In the genomic region with DNA sequence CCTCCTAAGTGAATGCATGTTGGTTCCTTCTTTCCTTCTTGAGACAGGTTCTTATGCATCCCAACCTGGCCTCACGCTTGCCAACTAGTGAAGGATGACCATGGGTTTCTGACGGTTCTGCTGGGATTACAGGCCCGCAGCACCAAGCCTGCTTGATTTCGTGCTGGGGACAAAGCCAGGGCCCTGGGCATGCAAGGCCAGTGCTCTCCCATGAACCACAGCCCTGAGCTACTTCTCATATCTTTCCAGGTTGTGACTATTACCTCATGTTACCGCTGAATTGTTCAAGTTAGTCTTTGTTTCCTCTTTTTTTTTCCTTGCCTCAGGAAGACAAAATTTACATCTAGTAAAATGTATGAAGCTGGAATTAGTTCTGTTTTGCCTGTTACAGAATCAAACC, we compare ENCODE assay signal across 1 mouse cellular context.
TF ChIP-seq lines count a peak whose summit lies in the region.

No protein-coding gene starts in this region.

TF ChIP-seq in MEL, 35 proteins besides CTCF, POLR2A, EP300 and RAD21 (continued from another document):
- TF ChIP-seq ETS1 (IDR thresholded peaks at IDR 0.05; ENCODE audit: low read depth, low read length): 0 out of 2 replicates have a peak, but pooled peaks have one; percentile 33
